Mouse (Mus musculus): ENCODE measurements around the gene Gm44503. TPM values are rescaled to one million over a fixed set of nuclear protein-coding genes. Genes with fewer than 3 reads are reported as not detected.

Gm44503 gene
- polyA plus RNA-seq, 1 experiment, result not detected

DNA sequence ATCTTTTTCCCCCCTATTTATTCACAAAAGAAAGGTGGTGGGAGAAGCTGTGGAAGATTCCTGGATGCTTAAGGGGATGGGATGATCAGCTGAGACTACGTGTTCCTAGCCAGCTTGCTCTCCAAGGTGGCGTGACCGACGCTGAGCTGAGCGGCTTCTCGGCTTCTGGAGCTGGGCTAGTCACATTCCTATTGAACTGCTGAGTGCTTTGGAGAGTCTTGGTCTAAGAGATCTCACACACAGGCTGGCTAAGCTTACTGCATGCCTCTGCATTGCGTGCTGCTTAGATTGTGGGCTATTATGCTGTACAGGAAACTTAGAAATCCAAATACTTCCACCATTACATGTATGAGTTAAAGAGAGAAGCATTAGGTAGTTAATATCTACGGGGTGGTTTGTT lies 45.4 kb downstream of the Gm44503 start:
- no peak overlapping the region for H3K27ac ChIP-seq (ENCODE audit: control insufficient read depth, insufficient read depth, low read depth, low read length)
- no peak overlapping the region for H3K4me3 ChIP-seq (ENCODE audit: control insufficient read depth, low read depth, low read length)
- no peaks in the 10 kb centered on the region for H3K27me3 ChIP-seq (ENCODE audit: control insufficient read depth, insufficient read depth, low read length)
- no peaks in the 10 kb centered on the region for H3K4me1 ChIP-seq (ENCODE audit: control insufficient read depth, insufficient read depth, low read length)
- H3K36me3 ChIP-seq (ENCODE audit: control insufficient read depth, insufficient read depth, low read length), result peaks cover 2% of the 10 kb centered on the region; the same call in 1 of the 2 replicates
- TF ChIP-seq POLR2A (IDR thresholded peaks at IDR 0.05; ENCODE audit: control insufficient read depth, low read depth, low read length), result no peak

DNA sequence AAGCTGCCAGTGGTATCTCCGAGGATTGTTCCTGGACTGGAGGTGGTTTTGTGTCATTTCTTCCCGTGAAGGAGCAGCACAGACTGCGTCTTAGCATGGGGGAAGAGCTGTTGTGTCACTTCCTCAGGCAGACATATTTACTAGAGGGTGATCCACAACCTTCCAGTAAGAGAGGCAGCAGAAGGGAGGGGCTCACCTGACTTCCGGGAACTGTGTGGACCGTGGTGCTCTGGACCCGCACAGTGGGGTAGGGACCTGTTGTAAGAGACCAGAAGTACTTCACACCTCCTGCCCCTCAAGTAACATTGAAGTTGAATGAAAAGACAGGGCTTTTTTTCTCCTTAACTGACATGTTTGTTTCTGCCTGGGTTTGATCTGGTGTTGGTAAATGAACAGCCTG lies 46.5 kb downstream of the Gm44503 start:
- Histone ChIP-seq H3K36me3 (ENCODE audit: control insufficient read depth, insufficient read depth, low read length) (peaks cover 2% of the 10 kb centered on the region; the same call in 1 of the 2 replicates), H3K27ac (ENCODE audit: control insufficient read depth, insufficient read depth, low read depth, low read length) (no peak overlapping the region), H3K4me1 (ENCODE audit: control insufficient read depth, insufficient read depth, low read length) (no peaks in the 10 kb centered on the region), H3K4me3 (ENCODE audit: control insufficient read depth, low read depth, low read length) (no peak overlapping the region), H3K27me3 (ENCODE audit: control insufficient read depth, insufficient read depth, low read length) (no peaks in the 10 kb centered on the region)
- TF ChIP-seq CTCF (IDR thresholded peaks at IDR 0.05; ENCODE audit: control insufficient read depth, insufficient read depth, insufficient replicate concordance, low read depth, low read length) (no peak), POLR2A (IDR thresholded peaks at IDR 0.05; ENCODE audit: control insufficient read depth, low read depth, low read length) (no peak)

DNA sequence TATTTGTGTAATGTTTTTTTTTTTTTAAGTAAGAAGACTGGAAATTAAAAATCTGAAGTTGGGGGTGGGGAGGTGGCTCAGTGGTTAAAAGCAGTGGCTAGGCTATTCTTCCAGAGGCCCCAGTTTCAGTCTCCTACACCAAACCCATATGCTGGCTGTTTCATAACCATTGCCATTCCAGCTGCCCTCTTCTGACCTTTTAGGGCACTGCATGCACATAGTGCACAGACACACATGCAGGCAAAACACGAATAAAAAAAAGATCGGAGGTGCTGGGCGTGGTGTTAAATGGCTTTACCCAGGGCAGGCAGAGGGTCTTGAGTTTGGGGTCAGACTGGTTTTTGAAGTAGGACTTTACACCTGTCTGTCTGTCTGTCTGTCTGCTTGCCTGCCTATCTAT lies 47.5 kb downstream of the Gm44503 start:
- Histone ChIP-seq H3K4me3 (ENCODE audit: control insufficient read depth, low read depth, low read length) (no peak overlapping the region), H3K4me1 (ENCODE audit: control insufficient read depth, insufficient read depth, low read length) (no peaks in the 10 kb centered on the region), H3K27ac (ENCODE audit: control insufficient read depth, insufficient read depth, low read depth, low read length) (no peak overlapping the region), H3K36me3 (ENCODE audit: control insufficient read depth, insufficient read depth, low read length) (peaks cover 2% of the 10 kb centered on the region; the same call in 1 of the 2 replicates), H3K27me3 (ENCODE audit: control insufficient read depth, insufficient read depth, low read length) (no peaks in the 10 kb centered on the region)
- no peak for TF ChIP-seq POLR2A (IDR thresholded peaks at IDR 0.05; ENCODE audit: control insufficient read depth, low read depth, low read length)
- TF ChIP-seq CTCF (IDR thresholded peaks at IDR 0.05; ENCODE audit: control insufficient read depth, insufficient read depth, insufficient replicate concordance, low read depth, low read length), result no peak

DNA sequence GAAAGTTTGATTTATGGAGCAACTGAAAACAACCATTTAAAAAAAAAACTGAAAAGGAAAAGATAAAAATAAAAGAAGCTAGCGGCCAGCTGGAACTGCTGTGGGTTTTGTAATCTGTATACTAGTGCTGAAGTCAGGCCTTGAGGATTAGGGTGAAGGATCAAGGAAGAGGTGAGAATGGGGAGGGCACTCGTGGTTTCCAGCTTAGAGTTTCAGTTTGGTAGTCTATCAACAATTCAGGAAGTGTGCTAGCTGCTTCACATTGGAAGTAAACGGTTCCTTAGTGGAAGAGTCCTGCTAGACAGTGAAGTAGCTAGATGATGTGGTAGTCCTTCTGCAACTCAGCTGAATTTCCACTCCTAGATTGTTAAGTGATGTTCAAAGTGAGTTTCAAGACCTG lies 49.7 kb downstream of the Gm44503 start:
- TF ChIP-seq POLR2A (IDR thresholded peaks at IDR 0.05; ENCODE audit: control insufficient read depth, low read depth, low read length) (no peak), CTCF (IDR thresholded peaks at IDR 0.05; ENCODE audit: control insufficient read depth, insufficient read depth, insufficient replicate concordance, low read depth, low read length) (no peak)
- Histone ChIP-seq H3K4me3 (ENCODE audit: control insufficient read depth, low read depth, low read length) (no peak overlapping the region), H3K27me3 (ENCODE audit: control insufficient read depth, insufficient read depth, low read length) (no peaks in the 10 kb centered on the region), H3K4me1 (ENCODE audit: control insufficient read depth, insufficient read depth, low read length) (no peaks in the 10 kb centered on the region), H3K27ac (ENCODE audit: control insufficient read depth, insufficient read depth, low read depth, low read length) (no peak overlapping the region), H3K36me3 (ENCODE audit: control insufficient read depth, insufficient read depth, low read length) (no peaks in the 10 kb centered on the region; the same call in 1 of the 2 replicates)

DNA sequence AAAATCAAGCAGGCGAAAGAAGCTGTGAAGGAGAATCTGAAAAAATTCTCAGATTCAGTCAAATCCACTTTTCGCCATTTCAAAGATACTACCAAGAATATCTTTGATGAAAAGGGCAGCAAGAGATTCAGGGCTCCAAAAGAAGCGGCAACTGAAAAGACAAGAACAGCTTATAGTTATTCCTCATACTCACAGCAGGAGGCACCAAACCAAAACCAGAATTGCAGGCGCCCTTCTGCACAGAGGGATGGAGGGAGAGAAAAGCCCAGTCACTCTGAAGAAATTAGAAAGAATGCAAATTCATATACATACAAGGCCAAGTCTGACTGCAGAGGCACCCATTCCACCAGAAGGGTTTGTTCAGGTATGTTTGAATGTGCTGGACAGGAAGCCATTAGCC lies 54.0 kb downstream of the Gm44503 start:
- no peak overlapping the region for H3K27ac ChIP-seq (ENCODE audit: control insufficient read depth, insufficient read depth, low read depth, low read length)
- no peaks in the 10 kb centered on the region; the same call in none of the 2 replicates for H3K36me3 ChIP-seq (ENCODE audit: control insufficient read depth, insufficient read depth, low read length)
- no peaks in the 10 kb centered on the region for H3K27me3 ChIP-seq (ENCODE audit: control insufficient read depth, insufficient read depth, low read length)
- TF ChIP-seq POLR2A (IDR thresholded peaks at IDR 0.05; ENCODE audit: control insufficient read depth, low read depth, low read length) (no peak), CTCF (IDR thresholded peaks at IDR 0.05; ENCODE audit: control insufficient read depth, insufficient read depth, insufficient replicate concordance, low read depth, low read length) (no peak)
- no peak overlapping the region for H3K4me3 ChIP-seq (ENCODE audit: control insufficient read depth, low read depth, low read length)
- no peaks in the 10 kb centered on the region for H3K4me1 ChIP-seq (ENCODE audit: control insufficient read depth, insufficient read depth, low read length)

DNA sequence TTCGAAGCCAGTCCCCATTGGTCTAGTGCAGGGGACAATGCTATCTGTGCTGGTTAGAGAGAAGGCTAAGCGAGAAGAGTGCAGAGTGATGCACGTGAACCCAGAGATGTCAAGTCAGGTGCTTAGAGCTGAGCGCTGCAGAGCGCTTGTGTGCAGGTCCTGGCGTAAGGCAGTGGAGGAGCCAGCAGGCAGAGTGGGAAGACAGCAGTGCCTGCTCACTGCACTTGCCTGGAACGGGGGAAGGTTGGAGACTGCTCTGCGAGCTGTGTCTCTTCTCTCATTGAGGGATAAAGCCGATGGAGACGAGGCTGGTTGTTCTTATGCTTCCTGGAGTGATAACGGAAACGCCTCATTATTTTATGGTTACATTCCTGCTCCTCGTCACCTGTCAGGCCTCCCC lies 56.1 kb downstream of the Gm44503 start:
- no peak overlapping the region for H3K4me3 ChIP-seq (ENCODE audit: control insufficient read depth, low read depth, low read length)
- H3K27ac ChIP-seq (ENCODE audit: control insufficient read depth, insufficient read depth, low read depth, low read length), result no peak overlapping the region
- H3K36me3 ChIP-seq (ENCODE audit: control insufficient read depth, insufficient read depth, low read length), result no peaks in the 10 kb centered on the region; the same call in 1 of the 2 replicates
- no peak for TF ChIP-seq POLR2A (IDR thresholded peaks at IDR 0.05; ENCODE audit: control insufficient read depth, low read depth, low read length)
- no peaks in the 10 kb centered on the region for H3K27me3 ChIP-seq (ENCODE audit: control insufficient read depth, insufficient read depth, low read length)
- H3K4me1 ChIP-seq (ENCODE audit: control insufficient read depth, insufficient read depth, low read length), result no peaks in the 10 kb centered on the region

DNA sequence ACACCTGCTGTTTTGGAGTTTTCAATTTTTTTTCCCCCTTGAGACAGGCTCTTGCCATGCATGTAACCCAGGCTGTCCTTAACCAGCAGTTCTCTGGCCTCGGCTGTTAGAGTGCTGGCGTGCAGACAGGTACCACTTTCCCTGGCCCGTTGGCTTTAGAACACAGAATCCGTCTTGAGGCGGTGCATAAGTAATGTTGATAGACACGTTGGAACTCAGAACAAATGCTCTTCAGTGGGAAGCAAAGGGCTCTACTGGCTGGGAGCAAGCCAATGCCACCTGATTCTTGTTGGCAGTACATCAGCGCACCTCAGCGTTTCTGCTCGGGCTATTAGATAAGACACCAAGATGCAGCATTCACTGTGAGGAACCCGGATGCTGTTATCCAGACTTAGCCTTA lies 61.2 kb downstream of the Gm44503 start:
- no peak overlapping the region for H3K27ac ChIP-seq (ENCODE audit: control insufficient read depth, insufficient read depth, low read depth, low read length)
- H3K4me1 ChIP-seq (ENCODE audit: control insufficient read depth, insufficient read depth, low read length), result no peaks in the 10 kb centered on the region
- TF ChIP-seq POLR2A (IDR thresholded peaks at IDR 0.05; ENCODE audit: control insufficient read depth, low read depth, low read length) (no peak), CTCF (IDR thresholded peaks at IDR 0.05; ENCODE audit: control insufficient read depth, insufficient read depth, insufficient replicate concordance, low read depth, low read length) (no peak)
- H3K36me3 ChIP-seq (ENCODE audit: control insufficient read depth, insufficient read depth, low read length), result peaks cover 2% of the 10 kb centered on the region
- no peak overlapping the region for H3K4me3 ChIP-seq (ENCODE audit: control insufficient read depth, low read depth, low read length)
- no peaks in the 10 kb centered on the region for H3K27me3 ChIP-seq (ENCODE audit: control insufficient read depth, insufficient read depth, low read length)

DNA sequence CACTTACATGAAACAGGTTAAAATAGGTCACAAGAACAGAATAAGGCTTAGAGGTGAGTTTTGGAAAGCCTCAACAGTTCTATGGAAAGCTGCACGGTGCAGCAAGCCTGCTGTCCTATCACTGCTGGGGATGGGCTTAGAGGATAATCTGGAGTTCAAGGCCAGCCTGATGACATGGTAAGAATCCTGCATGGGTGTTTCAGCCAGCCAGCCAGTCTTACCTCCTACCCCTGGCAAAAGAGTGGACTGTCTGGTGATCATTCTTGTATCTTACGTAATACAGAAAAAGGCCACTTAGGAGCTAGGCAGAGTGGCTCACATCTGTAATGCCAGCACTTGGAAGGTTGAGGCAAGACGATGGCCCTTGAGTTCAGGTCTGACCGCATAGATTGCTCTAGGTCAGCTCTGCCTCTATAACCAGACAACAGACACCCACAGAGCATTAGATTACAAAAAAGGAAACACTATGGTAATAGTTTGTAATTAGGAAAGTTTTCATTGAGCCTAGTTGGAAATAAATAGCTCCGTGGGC lies 62.0 kb downstream of the Gm44503 start:
- Histone ChIP-seq H3K4me3 (ENCODE audit: control insufficient read depth, low read depth, low read length) (no peak overlapping the region), H3K36me3 (ENCODE audit: control insufficient read depth, insufficient read depth, low read length) (peaks cover 2% of the 10 kb centered on the region; the same call in 1 of the 2 replicates), H3K27ac (ENCODE audit: control insufficient read depth, insufficient read depth, low read depth, low read length) (no peak overlapping the region), H3K27me3 (ENCODE audit: control insufficient read depth, insufficient read depth, low read length) (no peaks in the 10 kb centered on the region), H3K4me1 (ENCODE audit: control insufficient read depth, insufficient read depth, low read length) (no peaks in the 10 kb centered on the region; the same call in 1 of the 2 replicates)
- TF ChIP-seq POLR2A (IDR thresholded peaks at IDR 0.05; ENCODE audit: control insufficient read depth, low read depth, low read length) (no peak), CTCF (IDR thresholded peaks at IDR 0.05; ENCODE audit: control insufficient read depth, insufficient read depth, insufficient replicate concordance, low read depth, low read length) (no peak)

Data from testis, adult 2 months (tissue).